Mouse (Mus musculus): Measurements from ENCODE around the gene Mertk.
"Not testable (repeated sequence)": the region's sequence is repeated elsewhere in the genome, so short reads cannot be mapped to it uniquely, and the experiment has no call there.

Gene Mertk

GRCm38 (mm10) chr2:128698693-128699181 is at the start of gene Mertk:
TSS of gene Mertk (plus strand) at chr2:128698956.
- peak; percentile 91 for DNase-seq

- no peak for DNase-seq
Observed at GRCm38 (mm10) chr2:128680661-128681060, 18.1 kb upstream of the Mertk start.

- peak; percentile 88 for DNase-seq
Observed at GRCm38 (mm10) chr2:128686921-128687557, 11.7 kb upstream of the Mertk start, which contains the start of gene Anapc1. TSS of gene Anapc1 (minus strand) at chr2:128687391.

- DNase-seq: no peak
Observed at GRCm38 (mm10) chr2:128687558-128688120, 11.1 kb upstream of the Mertk start.

GRCm38 (mm10) chr2:128692336-128692735 is 6.4 kb upstream of the Mertk start:
- DNase-seq: no peak

GRCm38 (mm10) chr2:128692771-128693170 is 6.0 kb upstream of the Mertk start:
- no peak for DNase-seq

GRCm38 (mm10) chr2:128693236-128693635 is 5.5 kb upstream of the Mertk start:
- no peak for DNase-seq

GRCm38 (mm10) chr2:128693828-128694227 is 4.9 kb upstream of the Mertk start:
- not testable (repeated sequence) for DNase-seq

GRCm38 (mm10) chr2:128694548-128694947 is 4.2 kb upstream of the Mertk start:
- no peak for DNase-seq

- no peak for DNase-seq
Observed at GRCm38 (mm10) chr2:128696426-128696825, 2.3 kb upstream of the Mertk start.

- DNase-seq: no peak
Observed at GRCm38 (mm10) chr2:128697047-128697446, 1.7 kb upstream of the Mertk start.

- DNase-seq: no peak
Observed at GRCm38 (mm10) chr2:128697566-128697965, 1.2 kb upstream of the Mertk start.

- peak; percentile 81 for DNase-seq
Observed at GRCm38 (mm10) chr2:128698140-128698692, 540 bp upstream of the Mertk start.

- no peak for DNase-seq
Observed at GRCm38 (mm10) chr2:128699201-128699885, 587 bp downstream of the Mertk start.

GRCm38 (mm10) chr2:128704474-128704873 is 5.7 kb downstream of the Mertk start:
- no peak for DNase-seq

- DNase-seq: peak; percentile 50
Observed at GRCm38 (mm10) chr2:128709264-128709663, 10.5 kb downstream of the Mertk start.

GRCm38 (mm10) chr2:128710609-128711008 is 11.9 kb downstream of the Mertk start:
- DNase-seq: no peak

GRCm38 (mm10) chr2:128712940-128713339 is 14.2 kb downstream of the Mertk start:
- DNase-seq: no peak

- DNase-seq: no peak
Observed at GRCm38 (mm10) chr2:128713548-128714003, 14.8 kb downstream of the Mertk start.

- no peak for DNase-seq
Observed at GRCm38 (mm10) chr2:128714724-128715241, 16.0 kb downstream of the Mertk start.

GRCm38 (mm10) chr2:128715979-128716378 is 17.2 kb downstream of the Mertk start:
- no peak for DNase-seq

GRCm38 (mm10) chr2:128719380-128719779 is 20.6 kb downstream of the Mertk start:
- no peak for DNase-seq

GRCm38 (mm10) chr2:128722106-128722710 is 23.5 kb downstream of the Mertk start:
- DNase-seq: no peak

Data from layer of hippocampus, adult 9-11 months (tissue).